ENCODE assay signal across 8 mouse cellular contexts in the genomic region with DNA sequence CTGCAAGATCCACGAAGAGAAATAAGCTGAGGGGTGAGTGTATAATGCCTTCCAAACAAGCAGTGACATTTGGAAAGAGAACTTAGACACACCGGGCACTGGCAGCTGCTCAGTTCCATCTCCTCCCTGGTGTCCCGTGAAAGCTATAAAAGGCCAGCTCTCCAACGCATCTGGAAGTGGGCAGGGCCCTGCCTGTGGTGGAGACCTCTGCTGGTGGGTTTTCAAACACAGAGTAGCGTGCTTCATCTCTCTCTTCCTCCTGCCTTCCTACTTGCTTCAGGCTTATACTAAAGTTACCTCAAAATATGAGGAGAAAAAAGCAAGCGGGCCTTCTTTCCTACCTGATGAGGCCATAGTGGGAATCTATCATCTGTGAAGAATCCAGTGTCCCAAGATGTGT.
DNase-seq lines count a peak whose midpoint lies in the region; ATAC-seq and TF ChIP-seq lines count a peak whose summit lies in the region.

No protein-coding gene starts in this region.

- no peaks in the 10 kb centered on the region for H3K36me3 ChIP-seq in heart, embryonic 11.5 days (ENCODE audit: control insufficient read depth, insufficient read depth, low read length)
- H3K36me3 ChIP-seq in heart, postnatal 0 days (replicated peaks; ENCODE audit: control insufficient read depth, insufficient read depth, low read length): no peaks in the 10 kb centered on the region
- no peaks in the 10 kb centered on the region for H3K36me3 ChIP-seq in forebrain, embryonic 14.5 days (ENCODE audit: control insufficient read depth, insufficient read depth, low read length)

- no peak overlapping the region for H3K27ac ChIP-seq in heart, embryonic 11.5 days (ENCODE audit: low read depth, low read length)
- H3K27ac ChIP-seq in brown adipose tissue, adult 24 weeks (replicated peaks; ENCODE audit: low read depth, low read length): 0 out of 2 replicates have a peak overlapping the region, but pooled peaks have one; percentile 21
- H3K27ac ChIP-seq in heart, postnatal 0 days (ENCODE audit: low read depth): peak overlapping the region; percentile 64
- no peak overlapping the region for H3K27ac ChIP-seq in forebrain, embryonic 14.5 days (ENCODE audit: low read depth, low read length)

- no peaks in the 10 kb centered on the region for H3K9me3 ChIP-seq in heart, embryonic 11.5 days (replicated peaks; ENCODE audit: control insufficient read depth, low read length)
- no peaks in the 10 kb centered on the region for H3K9me3 ChIP-seq in heart, postnatal 0 days (replicated peaks; ENCODE audit: control insufficient read depth, low read length)
- H3K9me3 ChIP-seq in forebrain, embryonic 14.5 days (replicated peaks; ENCODE audit: control insufficient read depth, low read length): no peaks in the 10 kb centered on the region

- peaks cover 21% of the 10 kb centered on the region for H3K4me1 ChIP-seq in heart, embryonic 11.5 days (ENCODE audit: control insufficient read depth, insufficient read depth, low read length)
- no peaks in the 10 kb centered on the region; the same call in 1 of the 2 replicates for H3K4me1 ChIP-seq in brown adipose tissue, adult 24 weeks (ENCODE audit: control insufficient read depth, insufficient read depth, insufficient read length, low read length)
- peaks cover 19% of the 10 kb centered on the region for H3K4me1 ChIP-seq in heart, postnatal 0 days (ENCODE audit: control insufficient read depth, insufficient read depth)
- no peaks in the 10 kb centered on the region for H3K4me1 ChIP-seq in forebrain, embryonic 14.5 days (ENCODE audit: control insufficient read depth, insufficient read depth, low read length)

- ATAC-seq in heart, embryonic 11.5 days (replicated peaks; ENCODE audit: insufficient number of reproducible peaks, low FRiP score, low TSS enrichment): no peak
- ATAC-seq in heart, postnatal 0 days (ENCODE audit: insufficient read depth, low read depth): peak; percentile 77
- no peak for ATAC-seq in erythroid progenitor cell, adult 5-6 weeks (replicated peaks; ENCODE audit: low FRiP score, poor library complexity, severe bottlenecking)
- no peak for ATAC-seq in forebrain, embryonic 14.5 days

- no peak for TF ChIP-seq EP300 in heart, postnatal 0 days (IDR thresholded peaks at IDR 0.05; ENCODE audit: low read depth)

- H3K4me3 ChIP-seq in heart, embryonic 11.5 days (ENCODE audit: low read depth, low read length): no peak overlapping the region
- no peak overlapping the region for H3K4me3 ChIP-seq in brown adipose tissue, adult 24 weeks (ENCODE audit: insufficient read depth, low read depth, low read length)
- H3K4me3 ChIP-seq in heart, postnatal 0 days (ENCODE audit: low read depth, low read length): no peak overlapping the region
- H3K4me3 ChIP-seq in forebrain, embryonic 14.5 days (ENCODE audit: low read depth, low read length): no peak overlapping the region

- DNase-seq in heart, adult 11 months: peak; percentile 94
- peak; percentile 67 for DNase-seq in 3T3-L1 (ENCODE audit: low read depth, low spot score)
- peak; percentile 84 for DNase-seq in heart, postnatal 0 days (ENCODE audit: low spot score)
- peak; percentile 26 for DNase-seq in lung, postnatal 25 days (ENCODE audit: low spot score)
- no peak for DNase-seq in forebrain, embryonic 14.5 days (ENCODE audit: low spot score)

- no peak overlapping the region for H3K4me2 ChIP-seq in heart, embryonic 11.5 days
- peak overlapping the region; percentile 11; the same call in 1 of the 2 replicates for H3K4me2 ChIP-seq in heart, postnatal 0 days (ENCODE audit: low read depth, low read length)
- H3K4me2 ChIP-seq in forebrain, embryonic 14.5 days (ENCODE audit: low read length): no peak overlapping the region

- peak; percentile 72 for TF ChIP-seq CTCF in heart, postnatal 0 days (IDR thresholded peaks at IDR 0.05; ENCODE audit: low read depth)

- 32% methylated on average over 6 of the region's 6 CpGs for WGBS in heart, embryonic 11.5 days (ENCODE audit: insufficient replicate concordance)
- WGBS in heart, postnatal 0 days: 25% methylated on average over 6 of the region's 6 CpGs
- WGBS in forebrain, embryonic 14.5 days: 43% methylated on average over 6 of the region's 6 CpGs

- no peaks in the 10 kb centered on the region for H3K27me3 ChIP-seq in heart, embryonic 11.5 days (ENCODE audit: control insufficient read depth, insufficient read depth, low read length)
- H3K27me3 ChIP-seq in heart, postnatal 0 days (ENCODE audit: control insufficient read depth, insufficient read depth, low read length): no peaks in the 10 kb centered on the region
- H3K27me3 ChIP-seq in forebrain, embryonic 14.5 days (replicated peaks; ENCODE audit: control insufficient read depth, insufficient read depth, low read length): no peaks in the 10 kb centered on the region

- no peak overlapping the region for H3K9ac ChIP-seq in heart, embryonic 11.5 days (ENCODE audit: low read depth, low read length)
- no peak overlapping the region for H3K9ac ChIP-seq in heart, postnatal 0 days (replicated peaks; ENCODE audit: low read depth, low read length)
- no peak overlapping the region for H3K9ac ChIP-seq in forebrain, embryonic 14.5 days (ENCODE audit: low read length)

Comparison
In these comparisons a context has a peak if more than half of its experiments do, and no peak if none do; other contexts are left out.
1. H3K27ac ChIP-seq: peak in brown adipose tissue, adult 24 weeks (single experiment) and heart, postnatal 0 days (single experiment); none in heart, embryonic 11.5 days (single experiment) and forebrain, embryonic 14.5 days (single experiment).